Mouse (Mus musculus): ENCODE data around the gene Nos3.

DNA sequence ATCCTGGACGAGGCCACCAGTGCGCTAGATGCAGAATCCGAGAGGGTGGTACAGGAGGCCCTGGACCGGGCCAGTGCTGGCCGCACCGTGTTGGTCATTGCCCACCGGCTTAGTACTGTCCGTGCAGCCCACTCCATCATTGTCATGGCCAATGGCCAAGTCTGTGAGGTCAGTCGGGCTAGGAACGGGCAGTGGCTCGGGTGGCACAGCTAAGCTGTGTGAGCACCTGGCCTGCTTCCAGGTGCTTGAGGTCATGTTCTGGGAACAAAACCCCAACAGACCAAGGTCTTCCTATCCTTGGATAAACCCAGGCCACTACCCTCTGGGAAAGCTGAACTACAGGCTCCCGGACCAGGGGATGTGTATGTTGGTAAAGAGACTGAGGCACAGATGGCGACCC lies 44.0 kb downstream of the Nos3 start:
- no peak for TF ChIP-seq POLR2A (IDR thresholded peaks at IDR 0.05; ENCODE audit: borderline replicate concordance, extremely low read depth, low read depth, low read length)
- no peak for TF ChIP-seq CTCF (IDR thresholded peaks at IDR 0.05; ENCODE audit: insufficient read depth, low read length)

Data from lung, adult 2 months (tissue).